Mouse (Mus musculus): ENCODE measurements around the gene Meox1. TPM values are rescaled to one million over a fixed set of nuclear protein-coding genes. Genes with fewer than 3 reads are reported as not detected.
A peak's percentile ranks its signal among the peaks of the same experiment; 100 is the strongest.

The Meox1 gene
- total and polyA plus RNA-seq, 3 experiments: not detected

DNA sequence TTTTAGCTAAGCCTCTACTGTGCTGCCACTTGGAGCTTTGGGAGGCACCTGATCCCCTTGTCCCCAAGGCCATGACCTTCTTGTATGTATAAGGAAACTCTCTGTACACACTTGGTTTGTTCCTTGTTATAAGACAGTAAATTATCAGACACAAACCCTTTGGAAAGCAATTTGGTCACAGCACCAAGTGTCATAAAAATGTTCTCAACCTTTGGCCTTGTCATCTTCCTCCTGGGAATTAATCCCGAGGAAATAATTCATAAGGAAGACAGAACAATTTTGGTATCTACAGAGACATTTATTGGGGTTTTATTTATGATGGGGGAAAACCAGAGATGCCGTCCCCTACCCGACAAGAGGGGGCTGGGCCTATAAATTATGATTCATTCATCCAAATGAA lies 41.6 kb upstream of the Meox1 start:
- no peak for DNase-seq (ENCODE audit: low read depth, low spot score)
- Histone ChIP-seq H3K27ac (ENCODE audit: control insufficient read depth, low read depth, low read length) (no peak overlapping the region), H3K79me2 (ENCODE audit: control insufficient read depth, insufficient read depth, low read length, poor library complexity) (no peaks in the 10 kb centered on the region), H3K4me1 (ENCODE audit: control insufficient read depth in 1 of 2, insufficient read depth in 2 of 2, low read length in 2 of 2) (peaks cover 4 to 9% of the 10 kb centered on the region in 2 experiments), H3K4me3 (ENCODE audit: control insufficient read depth in 1 of 2, insufficient read depth in 1 of 2, low read depth in 2 of 2, low read length in 2 of 2) (no peak overlapping the region), H3K9ac (ENCODE audit: control insufficient read depth, low read depth, low read length, poor library complexity, severe bottlenecking) (no peak overlapping the region), H3K27me3 (ENCODE audit: control insufficient read depth in 1 of 2, insufficient read depth in 2 of 2, low read length in 2 of 2) (peaks cover 2 to 5% of the 10 kb centered on the region in 2 experiments; a peak in 3 of 4 replicates), H3K9me3 (replicated peaks; ENCODE audit: insufficient read depth, low read length) (no peaks in the 10 kb centered on the region), H3K36me3 (ENCODE audit: control insufficient read depth in 1 of 2, insufficient read depth in 2 of 2, low read length in 2 of 2) (peaks cover 0 to 6% of the 10 kb centered on the region in 2 experiments; a peak in 2 of 4 replicates)
- no peak for TF ChIP-seq MAX (IDR thresholded peaks at IDR 0.05; ENCODE audit: low read length)
- TF ChIP-seq ETS1 (IDR thresholded peaks at IDR 0.05; ENCODE audit: low read depth, low read length): no peak
- TF ChIP-seq TAL1 (IDR thresholded peaks at IDR 0.05; ENCODE audit: low read length): no peak
- TF ChIP-seq NELFE (IDR thresholded peaks at IDR 0.05; ENCODE audit: low read depth, low read length): no peak
- TF ChIP-seq BHLHE40 (IDR thresholded peaks at IDR 0.05; ENCODE audit: borderline replicate concordance, low read depth, low read length): no peak
- no peak for TF ChIP-seq CHD2 (IDR thresholded peaks at IDR 0.05; ENCODE audit: low read length)
- no peak for TF ChIP-seq ZNF384 (IDR thresholded peaks at IDR 0.05; ENCODE audit: low read depth, low read length)
- no peak for TF ChIP-seq RCOR1 (IDR thresholded peaks at IDR 0.05; ENCODE audit: low read depth, low read length)
- no peak for TF ChIP-seq POLR2A (IDR thresholded peaks at IDR 0.05; ENCODE audit: control insufficient read depth in 1 of 2, insufficient read depth in 1 of 2, low read depth in 1 of 2, low read length in 2 of 2, poor library complexity in 1 of 2)
- no peak for TF ChIP-seq ZMIZ1 (IDR thresholded peaks at IDR 0.05; ENCODE audit: low read depth, low read length)
- TF ChIP-seq ZC3H11A (IDR thresholded peaks at IDR 0.05; ENCODE audit: low read depth, low read length): no peak

DNA sequence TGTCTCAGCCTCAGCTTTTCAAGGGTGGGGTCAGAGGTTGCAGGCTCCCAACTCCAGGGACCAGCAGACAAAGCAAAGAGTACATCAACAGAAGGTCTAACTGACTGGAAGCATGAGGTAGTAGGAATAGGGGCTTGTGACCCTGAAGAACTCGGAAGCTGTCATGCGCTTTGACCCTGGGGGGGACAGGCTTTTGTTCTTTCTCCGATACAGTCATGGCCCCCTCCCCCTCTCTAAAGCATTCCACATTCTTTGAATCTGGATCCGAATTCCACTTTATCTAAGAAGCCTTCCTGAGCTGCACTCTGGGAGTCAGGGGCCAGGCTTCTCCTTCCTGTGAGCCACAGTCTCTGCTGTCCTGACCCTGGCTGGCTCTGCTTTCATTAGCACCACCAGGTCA lies 37.8 kb upstream of the Meox1 start:
- TF ChIP-seq RCOR1 (IDR thresholded peaks at IDR 0.05; ENCODE audit: low read depth, low read length) (no peak), USF1 (IDR thresholded peaks at IDR 0.05; ENCODE audit: low read depth, low read length) (no peak), NELFE (IDR thresholded peaks at IDR 0.05; ENCODE audit: low read depth, low read length) (no peak), USF2 (IDR thresholded peaks at IDR 0.05; ENCODE audit: borderline replicate concordance in 1 of 2, insufficient read depth in 1 of 2, low read depth in 1 of 2, low read length in 2 of 2) (no peak)
- Histone ChIP-seq H3K36me3 (ENCODE audit: control insufficient read depth in 1 of 2, insufficient read depth in 2 of 2, low read length in 2 of 2) (peaks cover 0 to 6% of the 10 kb centered on the region in 2 experiments; a peak in 2 of 4 replicates), H3K27me3 (ENCODE audit: control insufficient read depth in 1 of 2, insufficient read depth in 2 of 2, low read length in 2 of 2) (no peaks in the 10 kb centered on the region)

DNA sequence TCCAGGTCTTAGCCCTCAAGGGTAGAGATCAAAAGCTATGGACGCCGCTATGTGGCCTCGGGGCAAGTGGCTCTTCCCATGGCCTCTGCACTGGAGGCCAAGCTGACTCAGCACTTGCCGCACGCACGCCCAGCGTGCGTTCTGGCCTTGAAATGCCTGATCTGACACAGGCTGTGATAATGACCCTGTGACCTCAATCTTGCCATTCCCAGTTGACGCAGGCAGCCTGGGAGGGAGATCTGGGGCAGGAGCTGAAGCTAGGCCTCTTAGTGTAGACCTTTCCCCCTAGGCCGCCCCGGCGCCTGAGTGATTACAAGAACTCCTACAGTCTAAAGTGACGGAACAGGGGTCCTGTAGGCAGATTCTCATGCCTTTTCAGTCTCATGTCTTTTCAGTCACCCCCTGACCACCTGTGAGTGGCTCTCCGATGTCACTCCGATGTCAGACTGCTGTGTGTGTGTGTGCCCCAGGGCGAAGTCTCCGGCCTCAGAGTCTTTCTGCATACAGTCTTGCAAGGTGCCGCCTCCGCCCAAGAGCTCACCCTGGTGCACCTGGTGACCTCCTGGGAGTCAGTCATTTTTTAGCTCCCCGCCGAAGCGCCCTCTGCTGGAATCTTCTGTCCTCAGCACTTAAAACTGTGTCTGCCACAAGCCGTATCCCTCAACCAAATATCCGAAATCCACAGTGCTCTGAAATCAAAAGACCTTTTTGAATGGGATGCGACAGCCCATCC lies 34.0 kb upstream of the Meox1 start:
- TF ChIP-seq SMC3 (IDR thresholded peaks at IDR 0.05; ENCODE audit: low read depth, low read length) (peak; percentile 42), RAD21 (IDR thresholded peaks at IDR 0.05; ENCODE audit: low read depth, low read length) (no peak), CTCF (IDR thresholded peaks at IDR 0.05 in 2 of 3, conservative IDR thresholded peaks at IDR 0.05 in 1 of 3; ENCODE audit: control insufficient read depth in 1 of 3, insufficient read depth in 1 of 3, low read depth in 2 of 3, low read length in 3 of 3, poor library complexity in 1 of 3, severe bottlenecking in 1 of 3) (peak; percentile 64 to 81 (median 73))
- Histone ChIP-seq H3K4me3 (ENCODE audit: control insufficient read depth in 1 of 2, insufficient read depth in 1 of 2, low read depth in 2 of 2, low read length in 2 of 2) (no peak overlapping the region), H3K27ac (ENCODE audit: control insufficient read depth, low read depth, low read length) (no peak overlapping the region), H3K27me3 (ENCODE audit: control insufficient read depth in 1 of 2, insufficient read depth in 2 of 2, low read length in 2 of 2) (no peaks in the 10 kb centered on the region), H3K79me2 (ENCODE audit: control insufficient read depth, insufficient read depth, low read length, poor library complexity) (no peaks in the 10 kb centered on the region), H3K9me3 (replicated peaks; ENCODE audit: insufficient read depth, low read length) (no peaks in the 10 kb centered on the region), H3K9ac (ENCODE audit: control insufficient read depth, low read depth, low read length, poor library complexity, severe bottlenecking) (no peak overlapping the region), H3K36me3 (ENCODE audit: control insufficient read depth in 1 of 2, insufficient read depth in 2 of 2, low read length in 2 of 2) (no peaks in the 10 kb centered on the region), H3K4me1 (ENCODE audit: control insufficient read depth in 1 of 2, insufficient read depth in 2 of 2, low read length in 2 of 2) (no peaks in the 10 kb centered on the region)
- DNase-seq (ENCODE audit: low read depth, low spot score): peak; percentile 54

More for the DNA sequence above, 37.8 kb upstream of the Meox1 start:
- peaks cover 4 to 9% of the 10 kb centered on the region in 2 experiments for H3K4me1 ChIP-seq (ENCODE audit: control insufficient read depth in 1 of 2, insufficient read depth in 2 of 2, low read length in 2 of 2)
- no peak for DNase-seq (ENCODE audit: low read depth, low spot score)
- no peaks in the 10 kb centered on the region for H3K9me3 ChIP-seq (replicated peaks; ENCODE audit: insufficient read depth, low read length)
- H3K9ac ChIP-seq (ENCODE audit: control insufficient read depth, low read depth, low read length, poor library complexity, severe bottlenecking): no peak overlapping the region
- H3K4me3 ChIP-seq (ENCODE audit: control insufficient read depth in 1 of 2, insufficient read depth in 1 of 2, low read depth in 2 of 2, low read length in 2 of 2): no peak overlapping the region
- no peak overlapping the region for H3K27ac ChIP-seq (ENCODE audit: control insufficient read depth, low read depth, low read length)
- no peaks in the 10 kb centered on the region for H3K79me2 ChIP-seq (ENCODE audit: control insufficient read depth, insufficient read depth, low read length, poor library complexity)
